Mouse (Mus musculus): ENCODE measurements around the gene Col6a5.

The Col6a5 gene

DNA sequence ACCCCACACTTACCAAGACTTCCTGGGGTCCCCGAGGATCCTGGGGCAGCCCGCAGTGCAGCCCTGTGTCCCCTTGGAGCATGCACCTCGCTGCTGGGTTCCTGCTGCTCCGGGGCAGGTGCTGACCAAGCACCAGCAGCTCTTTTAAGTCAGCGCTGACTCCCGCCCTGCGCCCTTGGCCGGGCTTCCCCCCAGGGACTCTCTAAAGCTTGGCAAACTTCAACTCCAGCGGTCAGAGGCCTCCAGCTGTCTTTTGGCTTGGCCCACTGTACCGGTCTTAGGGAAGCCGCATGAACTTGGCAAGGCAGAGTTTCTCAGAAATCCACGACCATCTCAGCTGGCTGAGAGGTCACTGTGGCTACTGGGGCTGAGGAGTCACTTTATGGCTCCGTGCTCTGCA, at the start of gene Col6a5:
Col6a5 (minus strand) TSS at position 111 of the 400 bp plus-strand sequence.
- ATAC-seq (ENCODE audit: insufficient number of reproducible peaks, low FRiP score, low TSS enrichment), result no peak

DNA sequence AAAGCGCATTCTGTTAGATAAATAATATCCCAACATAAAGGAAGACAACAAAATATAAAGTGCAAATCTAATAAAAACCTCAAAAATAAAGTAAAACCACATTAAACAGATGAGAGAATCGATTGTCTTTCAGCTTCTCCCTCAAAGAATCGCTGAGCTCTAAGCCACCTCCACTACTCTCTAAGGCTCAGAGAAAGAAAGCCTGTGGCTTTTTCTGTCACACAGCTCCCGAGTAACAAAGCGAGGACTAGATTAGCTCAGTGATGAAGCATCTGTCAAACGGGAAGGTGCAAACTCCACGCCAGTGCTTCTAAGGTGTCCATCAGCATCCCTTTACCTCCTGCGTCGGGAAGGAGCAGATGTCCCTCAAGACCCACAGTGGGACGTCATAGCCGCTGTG, 37.5 kb upstream of the Col6a5 start:
- no peak for ATAC-seq (ENCODE audit: insufficient number of reproducible peaks, low FRiP score, low TSS enrichment)

DNA sequence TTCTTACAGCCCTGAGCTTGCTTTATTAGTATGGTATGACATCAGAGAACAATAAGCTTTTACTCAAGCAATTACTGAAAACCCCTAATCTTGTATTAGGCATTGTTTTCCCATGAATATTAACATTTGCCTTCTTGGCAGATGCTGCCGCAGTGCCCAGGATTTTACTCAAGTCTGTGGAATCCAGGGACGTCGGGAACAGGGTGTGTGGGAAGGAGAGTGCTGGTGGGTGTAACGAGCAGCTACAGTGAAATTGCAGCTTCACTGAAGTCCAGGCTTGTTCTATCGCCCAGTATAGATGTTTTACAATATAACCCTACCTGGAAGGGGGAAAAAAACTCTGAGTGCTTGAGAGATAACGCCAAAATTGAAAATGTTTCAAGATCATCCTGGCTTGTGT, 32.0 kb upstream of the Col6a5 start:
- ATAC-seq (ENCODE audit: insufficient number of reproducible peaks, low FRiP score, low TSS enrichment), result no peak

DNA sequence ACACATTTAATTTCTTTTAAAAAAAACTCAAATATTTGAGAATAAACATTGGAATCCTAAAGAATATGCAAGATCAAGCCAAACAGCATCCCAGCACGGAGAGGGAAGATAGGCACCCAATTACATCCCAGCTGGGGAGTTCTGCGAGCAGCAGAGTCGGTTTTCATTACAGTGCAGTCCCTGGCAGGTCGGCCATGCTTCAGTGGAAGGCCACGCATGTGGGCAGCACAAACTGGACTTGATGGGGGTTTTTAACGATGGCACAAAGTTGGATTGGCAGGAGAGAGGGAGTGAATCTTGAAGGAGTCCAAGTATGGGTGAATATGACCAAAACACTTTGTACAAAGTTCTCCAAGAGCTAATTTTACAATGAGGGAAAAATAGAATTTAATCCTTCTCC, 29.7 kb upstream of the Col6a5 start:
- ATAC-seq (ENCODE audit: insufficient number of reproducible peaks, low FRiP score, low TSS enrichment), result no peak

- ATAC-seq (ENCODE audit: insufficient number of reproducible peaks, low FRiP score, low TSS enrichment), result no peak
Measured at GRCm38 (mm10) chr9:105989468-105989867, 29.0 kb upstream of the Col6a5 start.

GRCm38 (mm10) chr9:105988096-105988495, 27.7 kb upstream of the Col6a5 start:
- ATAC-seq (ENCODE audit: insufficient number of reproducible peaks, low FRiP score, low TSS enrichment), result no peak

GRCm38 (mm10) chr9:105984931-105985519, 24.6 kb upstream of the Col6a5 start:
- ATAC-seq (ENCODE audit: insufficient number of reproducible peaks, low FRiP score, low TSS enrichment), result no peak

DNA sequence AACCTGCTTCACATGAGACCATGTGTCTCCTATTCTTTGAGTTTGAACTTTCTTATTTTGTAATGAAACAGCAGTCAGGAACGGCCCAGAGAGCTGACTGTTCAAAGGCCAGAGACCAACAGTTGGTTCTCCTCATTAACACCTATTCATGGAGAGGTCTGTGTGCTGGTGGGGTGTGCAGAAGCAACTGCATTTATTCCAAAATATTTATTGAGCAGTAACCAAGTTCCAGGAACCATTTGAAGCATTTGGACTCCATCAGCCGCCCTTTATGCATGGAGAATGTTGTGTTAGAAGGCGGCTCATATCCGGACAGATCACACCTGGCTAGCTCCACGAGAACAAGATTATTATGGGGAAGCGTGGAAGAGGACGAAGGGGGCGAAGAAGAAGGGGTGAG, 18.0 kb upstream of the Col6a5 start:
- no peak for ATAC-seq (ENCODE audit: insufficient number of reproducible peaks, low FRiP score, low TSS enrichment)

- ATAC-seq (ENCODE audit: insufficient number of reproducible peaks, low FRiP score, low TSS enrichment), result no peak
Measured at GRCm38 (mm10) chr9:105976871-105977270, 16.4 kb upstream of the Col6a5 start.

- no peak for ATAC-seq (ENCODE audit: insufficient number of reproducible peaks, low FRiP score, low TSS enrichment)
Measured at GRCm38 (mm10) chr9:105976314-105976713, 15.9 kb upstream of the Col6a5 start.

- ATAC-seq (ENCODE audit: insufficient number of reproducible peaks, low FRiP score, low TSS enrichment), result no peak
Measured at GRCm38 (mm10) chr9:105973736-105974135, 13.3 kb upstream of the Col6a5 start.

DNA sequence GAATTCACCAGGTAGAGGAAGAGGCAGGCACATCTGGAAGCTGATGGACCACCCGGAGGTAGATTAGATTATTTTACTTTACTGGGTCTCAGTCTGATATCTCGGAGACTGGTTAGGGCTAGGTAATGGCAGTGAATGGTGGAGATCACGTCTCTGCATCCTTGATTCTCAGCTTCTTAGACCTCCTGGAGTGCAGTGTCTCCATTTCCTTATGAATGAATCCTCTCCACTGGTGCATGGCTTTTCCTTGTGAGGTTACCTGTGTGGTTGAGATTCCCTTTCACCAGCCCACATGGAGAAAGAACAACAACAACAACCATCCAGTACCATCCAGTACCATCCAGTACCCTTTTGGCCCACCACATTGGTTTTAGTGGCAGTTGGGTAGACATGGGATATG, 11.6 kb upstream of the Col6a5 start:
- ATAC-seq (ENCODE audit: insufficient number of reproducible peaks, low FRiP score, low TSS enrichment), result no peak

- ATAC-seq (ENCODE audit: insufficient number of reproducible peaks, low FRiP score, low TSS enrichment), result no peak
Measured at GRCm38 (mm10) chr9:105971351-105971894, 11.0 kb upstream of the Col6a5 start.

GRCm38 (mm10) chr9:105970901-105971300, 10.5 kb upstream of the Col6a5 start:
- ATAC-seq (ENCODE audit: insufficient number of reproducible peaks, low FRiP score, low TSS enrichment), result no peak

GRCm38 (mm10) chr9:105967976-105968375, 7.5 kb upstream of the Col6a5 start:
- no peak for ATAC-seq (ENCODE audit: insufficient number of reproducible peaks, low FRiP score, low TSS enrichment)

- no peak for ATAC-seq (ENCODE audit: insufficient number of reproducible peaks, low FRiP score, low TSS enrichment)
Measured at GRCm38 (mm10) chr9:105959116-105959515, 1.3 kb downstream of the Col6a5 start.

DNA sequence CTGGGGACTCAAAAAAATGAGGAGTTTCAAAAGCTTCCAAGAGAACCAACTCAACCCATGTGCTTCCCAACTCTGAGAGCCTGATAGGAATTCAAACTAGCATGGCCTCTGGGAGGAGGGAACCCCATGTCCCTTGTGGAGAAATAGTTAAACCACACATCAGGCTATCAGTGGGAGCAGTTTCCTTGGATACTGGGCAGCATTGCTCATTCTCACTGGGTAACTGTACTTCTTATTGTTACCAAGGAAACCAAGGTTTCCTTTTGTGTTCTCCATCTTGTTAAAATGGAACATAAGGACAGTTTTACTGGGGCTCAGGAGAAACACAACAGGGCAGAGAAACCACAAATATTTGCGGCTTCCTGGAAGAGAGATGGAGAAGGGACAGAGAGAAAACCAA, 10.7 kb downstream of the Col6a5 start:
- no peak for ATAC-seq (ENCODE audit: insufficient number of reproducible peaks, low FRiP score, low TSS enrichment)

DNA sequence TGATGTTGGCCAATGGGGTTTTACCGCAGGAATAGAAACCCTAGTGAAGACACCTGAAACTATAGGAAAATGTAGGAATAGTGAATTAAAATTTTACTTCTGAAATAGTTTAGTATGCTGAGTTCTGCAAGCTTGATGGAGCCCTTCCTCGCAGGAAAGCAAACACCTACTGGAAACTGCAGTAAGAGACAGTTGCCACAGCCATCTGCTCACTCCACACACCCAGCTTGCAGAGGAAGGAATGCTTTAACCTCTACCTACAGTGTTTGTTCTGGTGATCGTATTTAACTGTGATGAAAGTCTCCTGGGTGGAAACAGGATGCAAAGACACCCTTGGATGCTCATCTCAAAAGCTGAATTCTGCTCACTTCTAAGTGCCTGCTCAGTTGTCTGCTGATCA, 12.9 kb downstream of the Col6a5 start:
- no peak for ATAC-seq (ENCODE audit: insufficient number of reproducible peaks, low FRiP score, low TSS enrichment)

DNA sequence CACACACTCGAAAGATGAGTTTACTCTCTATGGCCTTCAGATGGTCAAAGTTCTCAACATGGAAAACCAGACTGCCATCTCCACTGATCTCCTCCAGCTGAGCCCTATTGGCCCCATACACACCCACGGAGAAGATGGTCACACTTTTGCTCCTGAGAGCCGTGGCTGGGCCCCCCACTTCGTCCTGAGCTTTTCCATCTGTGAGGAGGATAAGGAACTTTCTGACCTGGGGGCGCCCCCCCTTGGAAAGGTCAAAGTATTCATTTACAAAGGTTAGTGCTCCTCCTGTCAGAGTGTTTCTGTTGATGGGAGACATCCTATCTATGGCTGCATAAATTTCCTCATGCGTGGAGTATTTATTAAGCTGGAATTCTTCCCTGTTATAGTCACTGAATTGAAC, 26.6 kb downstream of the Col6a5 start:
- no peak for ATAC-seq (ENCODE audit: insufficient number of reproducible peaks, low FRiP score, low TSS enrichment)

DNA sequence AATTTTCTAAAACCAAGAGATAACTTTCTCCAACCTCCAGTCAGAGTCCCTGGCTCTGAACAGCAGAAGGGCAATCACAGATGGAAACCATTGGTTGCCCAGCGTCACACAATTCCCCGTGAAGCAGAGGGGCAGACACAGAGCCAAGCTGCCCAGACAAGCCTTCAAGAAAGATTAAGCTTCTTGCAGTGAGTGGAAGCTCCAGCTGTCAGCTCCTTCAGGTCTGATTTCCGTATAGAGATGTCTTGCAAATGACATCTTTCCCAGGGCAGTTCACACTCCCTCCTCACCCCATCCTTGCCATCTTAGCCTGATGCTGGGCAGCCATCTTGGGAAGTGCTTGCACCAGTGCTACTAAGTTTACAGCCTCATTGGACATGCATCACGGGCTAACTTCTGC, 31.2 kb downstream of the Col6a5 start:
- ATAC-seq (ENCODE audit: insufficient number of reproducible peaks, low FRiP score, low TSS enrichment), result no peak

DNA sequence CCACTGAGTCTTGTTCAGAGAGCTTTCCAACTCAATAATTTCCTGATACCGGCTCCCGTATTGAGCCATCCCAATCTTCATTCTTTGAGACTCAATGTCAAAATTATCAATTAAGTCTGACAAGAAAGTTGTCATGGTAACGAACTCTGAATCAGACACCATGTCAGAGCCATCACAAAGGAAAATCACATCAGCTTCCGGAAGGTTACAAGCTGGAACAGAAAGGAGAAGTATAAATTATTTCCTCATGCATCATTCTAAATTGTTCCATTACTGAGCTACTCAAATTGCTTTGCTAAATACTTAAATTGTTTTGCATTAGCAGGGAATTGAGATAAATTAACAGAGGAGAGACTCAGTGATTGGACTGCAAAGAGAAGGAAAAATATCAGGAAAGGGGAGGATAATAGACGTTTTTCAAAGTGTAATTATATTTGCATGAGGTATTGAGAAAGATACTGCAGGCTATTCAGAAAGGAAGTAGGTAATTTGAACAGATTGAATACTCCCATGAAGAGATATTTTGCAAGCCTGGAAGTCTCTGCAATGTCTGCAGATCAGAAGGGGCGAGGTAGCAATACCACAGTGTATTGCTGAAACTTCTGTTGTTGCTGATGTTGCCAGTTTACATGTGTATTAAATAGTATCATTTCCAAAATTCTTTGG, 31.9 kb downstream of the Col6a5 start:
- ATAC-seq (ENCODE audit: insufficient number of reproducible peaks, low FRiP score, low TSS enrichment), result no peak

- no peak for ATAC-seq (ENCODE audit: insufficient number of reproducible peaks, low FRiP score, low TSS enrichment)
Measured at GRCm38 (mm10) chr9:105923659-105924058, 36.8 kb downstream of the Col6a5 start.
